Mouse (Mus musculus): Measurements from ENCODE around the gene Tmem150a.

GRCm38 (mm10) chr6:72355066-72355911 is at the start of gene Tmem150a:
- peak; percentile 46 for TF ChIP-seq CTCF (IDR thresholded peaks at IDR 0.05; ENCODE audit: low read depth)
- TF ChIP-seq EP300 (IDR thresholded peaks at IDR 0.05; ENCODE audit: low read depth): no peak

Data from liver, postnatal 0 days (tissue).